Mouse (Mus musculus): Measurements from ENCODE around the gene Surf2. TPM values are rescaled to one million over a fixed set of nuclear protein-coding genes. Genes with fewer than 3 reads are reported as not detected.
A peak's percentile ranks its signal among the peaks of the same experiment; 100 is the strongest.
"Not testable (repeated sequence)": the region's sequence is repeated elsewhere in the genome, so short reads cannot be mapped to it uniquely, and the experiment has no call there.

The Surf2 gene
- 10 to 100 TPM; 14.7 to 14.8 TPM for total RNA-seq (2021)

GRCm38 (mm10) chr2:26915927-26916728 is at the start of gene Surf2, which contains the start of gene Surf1:
TSS of gene Surf2 (plus strand) at chr2:26916367.
TSS of gene Surf1 (minus strand) at chr2:26916530.
- intact Hi-C loops (cut with DNase I), result loop anchor here (2.0 kb wide), 1 partner anchor 17 kb away; the partner anchor contains the start of gene Surf4
- peak; percentile 67 for DNase-seq (ENCODE audit: low spot score)

DNA sequence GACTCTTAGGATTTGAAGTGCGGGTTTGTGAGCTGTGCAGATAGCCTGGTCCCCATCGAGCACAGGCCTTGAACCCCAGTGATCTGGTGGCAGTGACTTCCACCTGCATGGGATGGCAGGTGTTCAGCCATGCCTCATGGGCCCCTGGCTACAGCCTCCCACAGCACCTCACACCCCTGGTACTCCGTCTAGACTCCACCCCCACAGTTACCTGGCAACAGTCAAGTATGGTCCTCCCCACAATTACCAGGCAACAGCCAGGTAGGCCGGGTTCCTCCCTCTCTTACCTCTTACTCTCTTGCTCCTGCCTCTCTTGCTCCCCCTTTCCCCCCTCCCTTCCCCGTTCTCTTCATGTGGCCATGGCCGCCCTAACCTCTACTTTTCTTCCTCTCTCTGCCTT is 45.5 kb upstream of the Surf2 start:
- intact Hi-C loops (cut with DNase I), result no loop called here
- DNase-seq (ENCODE audit: low spot score), result no peak

- intact Hi-C loops (cut with DNase I), result no loop called here
Measured at GRCm38 (mm10) chr2:26878571-26878970, 37.6 kb upstream of the Surf2 start.

DNA sequence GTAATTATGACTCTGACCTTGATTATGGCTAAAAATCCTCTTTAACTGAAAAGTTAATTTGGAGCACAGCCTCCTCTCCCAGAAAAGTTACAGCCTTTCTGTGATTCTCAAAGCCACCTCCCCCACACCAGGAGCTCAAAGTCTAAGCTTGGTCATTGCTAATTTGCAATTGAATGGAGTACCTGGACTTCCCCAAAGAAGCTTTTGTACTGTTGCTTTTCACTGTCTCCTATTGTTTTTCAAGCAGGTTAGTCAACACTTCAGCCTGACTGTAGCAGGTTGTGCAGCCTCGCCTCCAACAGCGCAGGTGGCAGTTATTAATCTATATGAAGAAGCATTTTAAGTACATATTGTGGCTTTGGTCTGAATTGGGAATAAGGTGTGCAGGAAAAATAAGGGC is 30.6 kb upstream of the Surf2 start:
- intact Hi-C loops (cut with DNase I); DNase-seq (ENCODE audit: low spot score): not testable (repeated sequence)

More at GRCm38 (mm10) chr2:26878571-26878970, 37.6 kb upstream of the Surf2 start:
- DNase-seq (ENCODE audit: low spot score), result no peak

DNA sequence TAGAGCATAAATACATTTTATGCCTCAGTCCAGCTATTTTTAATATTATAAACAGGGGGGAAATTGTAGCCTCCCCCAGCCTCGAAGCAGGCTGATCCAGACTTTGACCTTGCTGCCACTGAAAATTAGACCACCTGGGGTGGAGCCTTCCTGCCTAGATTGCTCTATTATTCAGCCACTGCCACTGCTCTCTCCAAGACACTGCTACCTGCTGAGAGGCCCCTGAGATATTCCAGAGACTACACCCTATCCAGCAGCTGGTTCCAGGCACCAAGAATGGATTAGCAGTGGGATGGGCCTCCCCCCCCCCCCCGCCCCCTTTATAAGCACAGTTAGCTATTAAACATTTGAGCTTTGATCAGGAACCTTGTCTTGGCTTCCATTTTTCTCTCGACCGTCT is 30.0 kb upstream of the Surf2 start:
- intact Hi-C loops (cut with DNase I); DNase-seq (ENCODE audit: low spot score): not testable (repeated sequence)

DNA sequence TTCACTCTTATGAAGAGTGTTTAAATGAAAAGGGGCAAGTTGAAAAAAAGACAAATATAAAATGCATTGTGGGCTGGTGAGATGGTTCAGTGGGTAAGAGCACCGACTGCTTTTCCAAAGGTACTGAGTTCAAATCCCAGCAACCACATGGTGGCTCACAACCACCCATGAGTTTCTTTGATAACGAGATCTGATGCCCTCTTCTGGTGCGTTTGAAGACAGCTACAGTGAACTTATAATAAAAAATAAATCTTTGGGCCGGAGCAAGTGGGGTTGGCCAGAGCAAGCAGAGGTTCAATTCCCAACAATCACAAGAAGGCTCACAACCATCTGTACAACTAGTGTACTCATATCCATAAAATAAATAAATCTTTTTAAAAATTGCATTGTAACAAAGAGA is 20.3 kb upstream of the Surf2 start:
- no peak for DNase-seq (ENCODE audit: low spot score)
- intact Hi-C loops (cut with DNase I), result no loop called here

GRCm38 (mm10) chr2:26900731-26901130 is 15.4 kb upstream of the Surf2 start:
- no peak for DNase-seq (ENCODE audit: low spot score)
- intact Hi-C loops (cut with DNase I), result loop anchor here (2.0 to 10.0 kb wide), 4 partner anchors 62 to 1396 kb away; partner anchors contain the start of genes C8g, Fbxw5, Rexo4 and Sec16a

- intact Hi-C loops (cut with DNase I), result loop anchor here (2.0 to 10.0 kb wide), 4 partner anchors 60 to 1397 kb away; partner anchors contain the start of genes C8g, Fbxw5, Rexo4 and Sec16a
- no peak for DNase-seq (ENCODE audit: low spot score)
Measured at GRCm38 (mm10) chr2:26901834-26902400, 14.2 kb upstream of the Surf2 start.

DNA sequence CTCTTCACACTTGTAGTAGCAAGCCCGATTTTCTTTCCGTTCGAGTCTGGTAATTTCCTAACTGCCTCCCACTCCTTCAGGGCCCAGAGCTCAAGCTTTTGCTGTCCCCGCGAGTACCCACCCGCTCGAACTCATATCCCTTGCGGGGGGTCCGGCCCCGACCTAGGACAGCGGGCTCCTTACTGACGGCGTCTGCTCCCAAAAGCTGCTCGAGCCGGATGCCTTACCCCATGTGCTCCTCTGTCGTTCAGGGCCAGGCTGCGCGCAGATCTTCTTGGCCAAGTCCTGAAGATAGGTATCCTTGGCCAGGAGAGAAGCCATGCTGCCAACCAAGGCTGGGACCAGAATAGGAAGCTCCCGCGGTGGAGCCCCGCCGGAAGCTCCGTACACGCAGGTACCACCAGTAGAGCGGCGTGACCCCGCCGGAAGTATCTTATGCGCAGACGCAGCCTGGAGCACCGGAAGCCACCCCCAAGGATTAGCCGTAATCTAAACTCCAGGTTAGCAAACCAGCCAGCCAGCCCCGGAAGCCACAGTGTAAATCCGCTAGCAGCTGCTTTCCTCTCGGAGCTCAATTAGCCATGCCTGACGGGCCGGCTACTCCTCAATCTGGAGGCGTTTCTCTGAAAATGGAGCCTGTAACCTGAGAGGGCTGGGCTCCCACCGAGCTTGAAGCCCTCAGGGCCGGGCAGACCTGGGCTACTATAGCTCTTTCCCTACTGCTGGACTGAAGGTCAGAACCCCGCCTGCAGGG is 13.5 kb upstream of the Surf2 start, which contains the start of gene Surf6:
TSS of gene Surf6 (minus strand) at position 413 of the 754 bp plus-strand sequence.
- intact Hi-C loops (cut with DNase I), result loop anchor here (5.0 to 10.0 kb wide), 3 partner anchors 60 to 1398 kb away; partner anchors contain the start of genes C8g, Fbxw5, Rexo4 and Sec16a
- peak; percentile 89 for DNase-seq (ENCODE audit: low spot score)

- intact Hi-C loops (cut with DNase I), result loop anchor here (5.0 to 10.0 kb wide), 3 partner anchors 59 to 1399 kb away; partner anchors contain the start of genes C8g, Fbxw5, Rexo4 and Sec16a
- DNase-seq (ENCODE audit: low spot score), result no peak
Measured at GRCm38 (mm10) chr2:26903311-26903710, 12.9 kb upstream of the Surf2 start.

DNA sequence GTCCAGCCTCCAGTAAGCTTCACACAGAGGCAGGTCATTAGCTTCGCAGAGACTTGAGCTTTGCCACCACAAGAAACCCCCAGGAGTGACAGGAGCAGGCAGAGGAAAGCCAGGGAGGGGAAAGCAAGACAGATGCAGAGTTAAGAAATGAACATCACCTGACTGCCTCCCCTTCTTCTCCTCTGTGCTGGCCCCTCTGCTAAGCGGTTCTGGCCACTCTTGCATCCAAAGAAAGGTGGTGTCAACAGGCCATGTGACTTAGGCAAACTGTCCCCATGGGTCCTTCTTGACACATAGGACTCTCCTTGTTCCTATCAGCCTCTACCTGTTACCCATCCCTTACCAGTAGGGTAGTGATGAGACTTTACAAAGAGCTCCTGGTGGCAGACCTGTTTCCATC is 10.2 kb upstream of the Surf2 start:
- DNase-seq (ENCODE audit: low spot score), result no peak
- intact Hi-C loops (cut with DNase I), result loop anchor here (10.0 kb wide), 2 partner anchors 461 to 1401 kb away; partner anchors contain the start of genes C8g, Fbxw5 and Sec16a

- no peak for DNase-seq (ENCODE audit: low spot score)
- intact Hi-C loops (cut with DNase I), result loop anchor here (10.0 kb wide), 2 partner anchors 462 to 1402 kb away; partner anchors contain the start of genes C8g, Fbxw5 and Sec16a
Measured at GRCm38 (mm10) chr2:26906431-26906830, 9.7 kb upstream of the Surf2 start.

- intact Hi-C loops (cut with DNase I), result loop anchor here (10.0 kb wide), 2 partner anchors 462 to 1402 kb away; partner anchors contain the start of genes C8g, Fbxw5 and Sec16a
- no peak for DNase-seq (ENCODE audit: low spot score)
Measured at GRCm38 (mm10) chr2:26907109-26907508, 9.1 kb upstream of the Surf2 start.

- intact Hi-C loops (cut with DNase I), result loop anchor here (10.0 kb wide), 2 partner anchors 464 to 1404 kb away; partner anchors contain the start of genes C8g, Fbxw5 and Sec16a
- no peak for DNase-seq (ENCODE audit: low spot score)
Measured at GRCm38 (mm10) chr2:26908710-26909386, 7.3 kb upstream of the Surf2 start.

DNA sequence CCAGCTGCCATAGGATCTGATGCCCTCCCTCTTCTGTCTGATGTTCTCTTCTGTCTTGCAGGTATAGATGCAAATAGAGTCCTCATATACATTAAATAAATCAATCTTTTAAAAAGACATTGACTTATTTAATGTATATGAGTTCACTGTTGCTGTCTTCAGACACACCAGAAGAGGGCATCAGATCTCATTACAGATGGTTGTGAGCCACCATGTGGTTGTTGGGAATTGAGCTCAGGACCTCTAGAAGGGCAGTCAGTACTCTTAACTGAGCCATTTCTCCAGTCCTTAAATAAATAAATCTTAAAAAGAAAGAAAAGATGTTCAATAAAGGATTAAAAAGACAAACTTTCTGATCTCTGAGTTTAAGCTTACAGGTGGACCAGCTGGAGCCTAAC is 6.8 kb upstream of the Surf2 start:
- no peak for DNase-seq (ENCODE audit: low spot score)
- intact Hi-C loops (cut with DNase I), result loop anchor here (10.0 kb wide), 2 partner anchors 465 to 1405 kb away; partner anchors contain the start of genes C8g, Fbxw5 and Sec16a

GRCm38 (mm10) chr2:26910124-26910993 is 5.8 kb upstream of the Surf2 start, which contains the start of the genes Med22 and Rpl7a:
TSS of gene Med22 (minus strand) at chr2:26910677.
TSS of gene Rpl7a (plus strand) at chr2:26910764.
- DNase-seq (ENCODE audit: low spot score), result peak; percentile 99
- intact Hi-C loops (cut with DNase I), result loop anchor here (5.0 kb wide), 1 partner anchor 97 kb away; the partner anchor contains the start of gene Cacfd1

- intact Hi-C loops (cut with DNase I), result loop anchor here (5.0 kb wide), 1 partner anchor 96 kb away; the partner anchor contains the start of gene Cacfd1
- DNase-seq (ENCODE audit: low spot score), result no peak
Measured at GRCm38 (mm10) chr2:26910994-26911765, 5.0 kb upstream of the Surf2 start.

Data from heart, postnatal 25 days (tissue).